Mouse (Mus musculus) cerebellum, adult 2 months (tissue): ENCODE measurements at regions not wholly inside any gene's neighbourhood (a gene's known extent, or its start where the extent isn't known, plus 50 kb on each side); places are given as distances from the start of the nearest gene placed in this dataset.

ENCODE experiments used
- DNase-seq, 2 experiments: peaks; one replicate each; pipeline ENCODE4 v3.0.0; 2021
- H3K27ac ChIP-seq: fragments of 200-500 bp; 2 replicates; pipeline ENCODE4 v1.5.1; 2012; ENCODE audit warnings: low read length, control low read depth, inconsistent platforms; ENCODE audit not compliant: insufficient read depth
- H3K27me3 ChIP-seq: fragments of 200-500 bp; 2 replicates; pipeline ENCODE4 v1.6.1; 2012; ENCODE audit warnings: inconsistent platforms, mild to moderate bottlenecking, low read length, moderate library complexity; ENCODE audit not compliant: control insufficient read depth, insufficient read depth
- H3K4me1 ChIP-seq: fragments of 200-500 bp; 2 replicates; pipeline ENCODE4 v1.6.1; 2011; ENCODE audit warnings: low read length; ENCODE audit not compliant: control insufficient read depth, insufficient read depth
- H3K4me3 ChIP-seq: fragments of 200-500 bp; replicated peaks from 2 replicates; pipeline ENCODE3; 2011; ENCODE audit warnings: mild to moderate bottlenecking, low read depth, low read length, control low read depth; ENCODE audit not compliant: insufficient read depth
- CTCF ChIP-seq: fragments of 200-500 bp; IDR thresholded peaks from 2 replicates; pipeline ENCODE4 v1.5.1; 2011; ENCODE audit warnings: low read depth, mild to moderate bottlenecking, control low read depth, low read length, moderate library complexity, borderline replicate concordance; ENCODE audit not compliant: insufficient read depth
- POLR2A ChIP-seq: fragments of 200-500 bp; IDR thresholded peaks from 2 replicates; pipeline ENCODE4 v1.6.1; 2011; ENCODE audit warnings: low read length, control low read depth, borderline replicate concordance; ENCODE audit not compliant: insufficient read depth
- WGBS: fragments of 180-500 bp; shearing (Covaris S2); methylation state at CpG from one replicate; pipeline ENCODE4 v1.1.7; 2018; 5-methylcytosine and 5-hydroxymethylcytosine counted together

GRCm38 (mm10) chr7:125055951-125056625, 388.4 kb upstream of the Kdm8 start:
- Histone ChIP-seq H3K27ac (no peak overlapping the region), H3K27me3 (no peaks in the 10 kb centered on the region), H3K4me1 (peaks cover 6% of the 10 kb centered on the region; the same call in 1 of the 2 replicates), H3K4me3 (no peak overlapping the region)
- DNase-seq, result peak; percentile 17 to 39
- no peak for TF ChIP-seq POLR2A
- TF ChIP-seq CTCF, result no peak

- Histone ChIP-seq H3K27ac (no peak overlapping the region), H3K27me3 (no peaks in the 10 kb centered on the region), H3K4me1 (no peaks in the 10 kb centered on the region), H3K4me3 (no peak overlapping the region)
- no peak for DNase-seq
- TF ChIP-seq CTCF (no peak), POLR2A (no peak)
- 61% methylated on average over 4 of the region's 4 CpGs for WGBS
Measured at GRCm38 (mm10) chr7:125102464-125102863, 342.0 kb upstream of the Kdm8 start.

GRCm38 (mm10) chr7:125104011-125104410, 340.5 kb upstream of the Kdm8 start:
- DNase-seq, result peak; percentile 4 to 7
- Histone ChIP-seq H3K4me3 (no peak overlapping the region), H3K27ac (no peak overlapping the region), H3K4me1 (no peaks in the 10 kb centered on the region), H3K27me3 (no peaks in the 10 kb centered on the region)
- TF ChIP-seq POLR2A (no peak), CTCF (no peak)
- 9% methylated on average over 4 of the region's 4 CpGs for WGBS

GRCm38 (mm10) chr7:125112820-125113273, 331.6 kb upstream of the Kdm8 start:
- no peak overlapping the region for H3K27ac ChIP-seq
- H3K27me3 ChIP-seq, result no peaks in the 10 kb centered on the region
- TF ChIP-seq POLR2A, result no peak
- no peak for TF ChIP-seq CTCF
- WGBS, result 28% methylated on average over 9 of the region's 9 CpGs
- no peak overlapping the region for H3K4me3 ChIP-seq
- no peak for DNase-seq
- H3K4me1 ChIP-seq, result no peaks in the 10 kb centered on the region

- Histone ChIP-seq H3K27ac (no peak overlapping the region), H3K4me3 (no peak overlapping the region), H3K4me1 (no peaks in the 10 kb centered on the region), H3K27me3 (no peaks in the 10 kb centered on the region)
- TF ChIP-seq POLR2A, result no peak
- TF ChIP-seq CTCF, result no peak
- no peak for DNase-seq
- WGBS, result 58% methylated on average over 8 of the region's 8 CpGs
Measured at GRCm38 (mm10) chr7:125115322-125115996, 329.0 kb upstream of the Kdm8 start.

GRCm38 (mm10) chr7:125117173-125117572, 327.3 kb upstream of the Kdm8 start:
- Histone ChIP-seq H3K4me1 (no peaks in the 10 kb centered on the region), H3K27ac (no peak overlapping the region), H3K27me3 (no peaks in the 10 kb centered on the region), H3K4me3 (no peak overlapping the region)
- TF ChIP-seq POLR2A, result no peak
- TF ChIP-seq CTCF, result no peak
- 29% methylated on average over 8 of the region's 8 CpGs for WGBS
- DNase-seq, result no peak

GRCm38 (mm10) chr7:125129187-125129586, 315.3 kb upstream of the Kdm8 start:
- Histone ChIP-seq H3K27ac (no peak overlapping the region), H3K4me1 (no peaks in the 10 kb centered on the region), H3K4me3 (no peak overlapping the region), H3K27me3 (no peaks in the 10 kb centered on the region)
- 89% methylated on average over 1 of the region's 1 CpGs for WGBS
- TF ChIP-seq POLR2A, result no peak
- TF ChIP-seq CTCF, result no peak
- no peak for DNase-seq

GRCm38 (mm10) chr7:125131968-125132367, 312.5 kb upstream of the Kdm8 start:
- Histone ChIP-seq H3K27me3 (no peaks in the 10 kb centered on the region), H3K4me3 (no peak overlapping the region), H3K4me1 (no peaks in the 10 kb centered on the region), H3K27ac (no peak overlapping the region)
- no peak for TF ChIP-seq POLR2A
- no peak for TF ChIP-seq CTCF
- WGBS, result 81% methylated on average over 1 of the region's 1 CpGs
- no peak for DNase-seq
